Mouse (Mus musculus) neural tube, embryonic 12.5 days (tissue): Measurements from ENCODE around the gene Lrrc75b. TPM values are rescaled to one million over a fixed set of nuclear protein-coding genes. Genes with fewer than 3 reads are reported as not detected.
"Not testable (repeated sequence)": the region's sequence is repeated elsewhere in the genome, so short reads cannot be mapped to it uniquely, and the experiment has no call there.

ENCODE experiments used
- ATAC-seq: fragments of 200-750 bp; cut with Nextera tagmentation; 2 replicates; pipeline ENCODE4 v1.8.0; 2017; ENCODE audit warnings: low read depth, mild to moderate bottlenecking, moderate TSS enrichment, moderate library complexity; ENCODE audit not compliant: low FRiP score
- H3K27ac ChIP-seq: fragments of 300-500 bp; sonication (generic); 2 replicates; pipeline ENCODE4 v1.5.1; 2016
- H3K27me3 ChIP-seq: fragments of 300-500 bp; sonication (generic); replicated peaks from 2 replicates; pipeline ENCODE4 v1.6.1; 2016; ENCODE audit warnings: mild to moderate bottlenecking
- H3K36me3 ChIP-seq: fragments of 300-500 bp; sonication (generic); 2 replicates; pipeline ENCODE4 v1.6.1; 2016; ENCODE audit warnings: mild to moderate bottlenecking
- H3K4me1 ChIP-seq: fragments of 300-500 bp; sonication (generic); 2 replicates; pipeline ENCODE4 v1.6.1; 2016
- H3K4me2 ChIP-seq: fragments of 300-500 bp; sonication (generic); replicated peaks from 2 replicates; pipeline ENCODE4 v1.6.1; 2016; ENCODE audit warnings: mild to moderate bottlenecking
- H3K4me3 ChIP-seq: fragments of 300-500 bp; sonication (generic); 2 replicates; pipeline ENCODE4 v1.5.1; 2016
- H3K9ac ChIP-seq: fragments of 300-500 bp; sonication (generic); 2 replicates; pipeline ENCODE4 v1.6.1; 2016; ENCODE audit warnings: mild to moderate bottlenecking
- H3K9me3 ChIP-seq: fragments of 300-500 bp; sonication (generic); 2 replicates; pipeline ENCODE4 v1.6.1; 2016; ENCODE audit warnings: mild to moderate bottlenecking
- WGBS: fragments of 180-500 bp; shearing (Covaris S2); methylation state at CpG from one replicate; pipeline ENCODE4 v1.1.7; 2016; 5-methylcytosine and 5-hydroxymethylcytosine counted together
- polyA plus RNA-seq: library from polyadenylated mRNA; unstranded; fragments of >200 nt; fragmentation: Nextera tagmentation; extraction: Ambion mirVana; gene quantifications from 2 replicates; pipeline ENCODE4 v1.2.1, GENCODE M21; 2016

The Lrrc75b gene
- polyA plus RNA-seq, 1 experiment from 2014 or later, result 16.7 TPM

DNA sequence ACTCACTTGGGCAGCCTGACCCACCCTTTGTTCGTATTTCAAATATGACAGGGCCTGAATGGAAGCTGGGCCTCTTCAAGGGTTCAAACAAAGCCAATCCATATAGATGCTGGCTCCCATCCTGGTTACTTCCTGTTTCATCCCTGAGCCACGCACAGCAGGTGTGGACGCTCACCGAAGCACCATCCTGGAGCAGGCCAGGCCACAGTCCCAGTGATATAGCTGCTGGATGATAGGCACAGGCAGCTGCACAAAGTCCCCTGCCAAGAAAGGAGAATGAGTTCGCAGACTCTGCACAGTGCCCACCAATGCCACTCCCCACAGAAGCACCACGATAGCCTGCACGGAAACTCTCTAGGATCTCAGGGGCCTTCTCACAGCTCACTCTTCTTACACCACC is 48.2 kb downstream of the Lrrc75b start:
- Histone ChIP-seq H3K4me1 (peaks cover 13% of the 10 kb centered on the region), H3K27ac (no peak overlapping the region), H3K9me3 (no peaks in the 10 kb centered on the region), H3K9ac (no peak overlapping the region), H3K4me3 (no peak overlapping the region), H3K4me2 (no peak overlapping the region), H3K36me3 (peaks cover 55% of the 10 kb centered on the region), H3K27me3 (no peaks in the 10 kb centered on the region)
- WGBS, result 92% methylated on average over 7 of the region's 7 CpGs
- ATAC-seq, result no peak

DNA sequence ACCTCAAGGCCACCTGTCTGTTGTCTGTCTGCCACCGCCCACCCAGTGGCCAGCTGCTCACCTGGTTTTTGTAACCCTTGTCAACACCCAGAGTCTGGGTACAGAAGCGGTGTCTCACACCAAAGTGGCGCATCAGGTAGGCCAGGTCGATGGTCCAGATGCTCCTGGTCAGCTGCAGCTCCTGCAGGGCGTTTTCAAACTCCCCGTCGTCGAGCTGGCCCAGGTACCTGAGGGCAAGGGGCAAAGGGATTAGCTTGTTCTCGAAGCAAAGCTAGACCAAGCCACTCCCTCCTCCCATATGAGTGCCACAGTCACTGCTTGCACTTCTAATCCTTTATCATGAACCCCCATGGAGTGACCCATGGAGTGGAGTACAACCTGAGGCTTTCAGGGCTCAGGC is 49.1 kb downstream of the Lrrc75b start:
- Histone ChIP-seq H3K9me3 (no peaks in the 10 kb centered on the region), H3K9ac (no peak overlapping the region), H3K27me3 (no peaks in the 10 kb centered on the region), H3K4me2 (no peak overlapping the region), H3K4me1 (peaks cover 6% of the 10 kb centered on the region), H3K4me3 (no peak overlapping the region), H3K36me3 (peaks cover 57% of the 10 kb centered on the region), H3K27ac (no peak overlapping the region)
- 92% methylated on average over 9 of the region's 9 CpGs for WGBS
- no peak for ATAC-seq

DNA sequence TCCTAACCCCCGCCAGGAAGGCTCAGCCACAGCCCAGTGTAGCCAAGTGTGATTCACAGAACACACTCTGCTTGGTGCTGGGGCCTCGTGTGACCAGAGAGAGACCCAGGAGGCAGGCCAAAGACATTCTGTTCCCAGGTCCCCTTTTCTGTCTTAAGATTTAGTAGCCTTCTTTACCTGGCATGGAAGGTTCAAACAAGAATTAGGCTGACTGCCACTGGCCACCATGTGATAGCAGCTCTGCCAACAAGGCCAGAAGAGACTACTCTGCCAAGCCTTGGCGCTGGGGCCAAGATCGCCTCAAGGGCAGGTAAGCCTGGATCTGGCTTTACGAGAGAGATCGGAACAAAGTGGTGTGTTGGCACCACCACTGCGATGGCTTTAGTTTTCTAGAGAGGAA is 49.7 kb downstream of the Lrrc75b start:
- H3K9me3 ChIP-seq, result no peaks in the 10 kb centered on the region
- no peak overlapping the region for H3K4me3 ChIP-seq
- H3K9ac ChIP-seq, result no peak overlapping the region
- no peaks in the 10 kb centered on the region for H3K27me3 ChIP-seq
- H3K4me1 ChIP-seq, result no peaks in the 10 kb centered on the region
- H3K4me2 ChIP-seq, result no peak overlapping the region
- no peak for ATAC-seq
- no peak overlapping the region for H3K27ac ChIP-seq
- H3K36me3 ChIP-seq, result peaks cover 57% of the 10 kb centered on the region
- 95% methylated on average over 7 of the region's 7 CpGs for WGBS

DNA sequence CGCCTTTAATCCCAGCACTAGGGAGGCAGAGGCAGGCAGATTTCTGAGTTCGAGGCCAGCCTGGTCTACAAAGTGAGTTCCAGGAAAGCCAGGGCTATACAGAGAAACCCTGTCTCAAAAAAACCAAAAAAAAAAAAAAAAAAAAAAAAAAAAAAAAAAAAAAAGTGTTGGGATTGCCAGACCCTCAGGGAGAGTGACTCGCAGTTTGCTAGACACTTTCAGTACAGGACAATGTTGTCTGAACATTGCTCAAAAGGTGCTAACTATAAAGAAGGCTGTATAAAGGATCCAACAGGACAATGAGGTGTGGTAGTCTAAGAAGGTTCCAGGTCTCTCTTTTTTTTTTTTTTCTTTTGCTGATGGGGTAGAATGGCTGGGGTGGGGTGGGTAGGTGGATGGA is 54.2 kb downstream of the Lrrc75b start:
- not testable (repeated sequence) for H3K27me3 ChIP-seq, ATAC-seq, H3K9me3 ChIP-seq, H3K4me2 ChIP-seq, H3K4me1 ChIP-seq, H3K9ac ChIP-seq, H3K27ac ChIP-seq, H3K4me3 ChIP-seq
- 95% methylated on average over 3 of the region's 3 CpGs for WGBS
- H3K36me3 ChIP-seq, result peaks cover 42% of the 10 kb centered on the region

DNA sequence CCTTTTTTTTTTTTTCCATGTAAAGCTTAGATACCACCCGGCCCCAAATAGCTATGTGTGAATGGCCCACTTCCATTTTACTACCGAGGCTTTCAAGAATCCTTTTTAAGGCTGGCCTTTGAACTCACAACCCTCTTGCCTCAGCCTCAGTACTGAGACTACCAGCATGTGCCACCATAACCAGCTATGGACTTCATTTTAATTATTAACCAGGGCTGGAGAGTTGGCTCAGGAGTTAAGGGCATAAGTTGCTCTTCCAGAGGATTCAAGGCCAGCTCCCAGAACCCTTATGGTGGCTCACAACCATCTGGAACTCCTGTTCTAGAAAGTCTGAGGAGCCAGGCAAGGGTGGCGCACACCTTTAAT is 55.0 kb downstream of the Lrrc75b start:
- no peaks in the 10 kb centered on the region for H3K4me1 ChIP-seq
- H3K27me3 ChIP-seq, result no peaks in the 10 kb centered on the region
- H3K9me3 ChIP-seq, result no peaks in the 10 kb centered on the region
- ATAC-seq, result no peak
- H3K27ac ChIP-seq, result no peak overlapping the region
- peaks cover 34% of the 10 kb centered on the region for H3K36me3 ChIP-seq
- WGBS, result 61% methylated on average over 3 of the region's 3 CpGs
- H3K4me2 ChIP-seq, result no peak overlapping the region
- no peak overlapping the region for H3K9ac ChIP-seq
- no peak overlapping the region for H3K4me3 ChIP-seq

DNA sequence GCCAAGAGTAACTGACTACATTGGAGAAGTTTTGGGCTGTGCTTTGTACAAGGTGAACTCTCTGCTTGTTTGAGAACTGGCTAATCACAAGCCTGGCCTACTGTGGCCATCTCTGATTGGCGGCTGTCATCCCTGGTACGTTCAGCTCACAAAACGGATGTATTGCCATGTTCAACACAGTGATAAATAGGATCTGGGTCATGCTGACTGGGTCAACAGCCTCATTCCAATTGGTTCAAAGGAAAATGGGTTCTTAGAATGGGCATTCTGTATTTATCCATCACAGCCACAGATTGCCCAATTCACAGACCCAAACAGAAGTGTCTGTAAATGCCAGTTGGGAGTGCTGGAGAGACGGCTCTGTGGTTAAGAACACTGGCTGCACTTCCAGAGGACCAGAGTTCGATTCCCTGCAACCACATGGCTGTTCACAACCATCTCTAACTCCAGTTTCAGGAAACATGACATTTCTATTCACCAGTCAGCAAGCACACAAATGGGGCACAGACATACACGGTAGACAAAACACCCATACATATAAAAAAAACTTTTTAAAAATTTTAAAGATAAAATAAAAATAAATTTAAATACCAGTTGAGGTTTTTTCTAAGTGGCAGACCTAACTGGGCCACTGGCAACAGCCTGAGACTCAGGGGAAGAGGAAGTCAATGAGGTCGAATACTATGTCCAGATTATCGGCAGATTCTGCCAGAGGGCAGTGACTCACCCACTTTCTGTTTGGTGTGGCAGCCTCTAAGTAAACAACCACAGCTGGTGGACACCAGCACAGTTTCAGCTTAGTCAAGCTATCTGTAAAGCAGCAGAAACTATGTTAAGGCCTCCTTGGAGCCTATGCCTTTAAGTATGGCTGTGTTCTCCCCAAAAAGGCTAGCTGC is 55.6 kb downstream of the Lrrc75b start:
- no peaks in the 10 kb centered on the region for H3K27me3 ChIP-seq
- H3K4me3 ChIP-seq, result no peak overlapping the region
- WGBS, result 90% methylated on average over 8 of the region's 8 CpGs
- no peaks in the 10 kb centered on the region for H3K4me1 ChIP-seq
- H3K4me2 ChIP-seq, result no peak overlapping the region
- H3K9ac ChIP-seq, result no peak overlapping the region
- H3K36me3 ChIP-seq, result peaks cover 27% of the 10 kb centered on the region
- H3K9me3 ChIP-seq, result no peaks in the 10 kb centered on the region
- ATAC-seq, result no peak
- H3K27ac ChIP-seq, result no peak overlapping the region

DNA sequence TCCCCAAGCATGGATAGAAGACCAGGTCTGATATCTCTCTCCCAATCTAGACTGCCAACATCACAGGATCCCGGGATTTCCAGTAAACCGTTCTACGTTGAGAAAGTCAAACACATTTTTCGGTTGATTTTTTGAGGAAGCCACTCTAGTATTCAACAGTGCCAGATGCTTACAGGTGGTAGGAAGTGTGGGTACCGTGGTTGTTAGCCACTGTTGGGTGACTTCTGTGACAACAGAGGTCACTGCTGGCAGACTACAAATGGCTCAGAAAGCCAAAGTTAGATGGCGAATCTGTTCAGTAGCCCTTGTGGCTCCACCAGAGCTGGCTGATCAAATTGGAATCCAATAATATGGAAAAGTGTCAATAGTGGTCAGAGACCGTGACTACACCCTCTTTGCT is 56.4 kb downstream of the Lrrc75b start:
- Histone ChIP-seq H3K4me3 (no peak overlapping the region), H3K27ac (no peak overlapping the region), H3K27me3 (no peaks in the 10 kb centered on the region), H3K4me1 (no peaks in the 10 kb centered on the region), H3K9ac (no peak overlapping the region), H3K4me2 (no peak overlapping the region), H3K36me3 (peaks cover 20% of the 10 kb centered on the region), H3K9me3 (no peaks in the 10 kb centered on the region)
- WGBS, result 95% methylated on average over 7 of the region's 7 CpGs
- ATAC-seq, result no peak

DNA sequence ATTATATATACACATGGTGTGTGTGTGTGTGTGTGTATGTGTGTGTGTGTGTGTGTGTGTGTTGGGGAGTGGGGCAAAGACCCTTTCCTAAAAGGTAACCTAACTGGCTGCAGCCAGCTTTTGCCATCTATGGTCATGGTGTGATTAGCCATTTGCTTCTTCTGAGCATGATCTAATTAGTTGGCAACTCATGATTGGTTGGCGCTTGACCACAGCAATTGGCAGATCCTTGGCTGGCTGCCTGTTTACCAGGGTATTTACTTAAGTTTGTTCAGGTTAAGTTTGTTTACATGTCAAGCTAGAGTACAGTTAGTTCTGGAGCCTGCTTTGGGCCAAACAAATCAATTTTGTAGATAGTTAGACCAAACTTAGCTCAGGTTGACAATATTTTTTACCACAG is 58.5 kb downstream of the Lrrc75b start:
- Histone ChIP-seq H3K27ac (no peak overlapping the region), H3K9ac (no peak overlapping the region), H3K9me3 (no peaks in the 10 kb centered on the region), H3K4me3 (no peak overlapping the region), H3K36me3 (no peaks in the 10 kb centered on the region), H3K4me2 (no peak overlapping the region), H3K4me1 (no peaks in the 10 kb centered on the region), H3K27me3 (no peaks in the 10 kb centered on the region)
- WGBS, result 100% methylated on average over 1 of the region's 1 CpGs
- ATAC-seq, result no peak

DNA sequence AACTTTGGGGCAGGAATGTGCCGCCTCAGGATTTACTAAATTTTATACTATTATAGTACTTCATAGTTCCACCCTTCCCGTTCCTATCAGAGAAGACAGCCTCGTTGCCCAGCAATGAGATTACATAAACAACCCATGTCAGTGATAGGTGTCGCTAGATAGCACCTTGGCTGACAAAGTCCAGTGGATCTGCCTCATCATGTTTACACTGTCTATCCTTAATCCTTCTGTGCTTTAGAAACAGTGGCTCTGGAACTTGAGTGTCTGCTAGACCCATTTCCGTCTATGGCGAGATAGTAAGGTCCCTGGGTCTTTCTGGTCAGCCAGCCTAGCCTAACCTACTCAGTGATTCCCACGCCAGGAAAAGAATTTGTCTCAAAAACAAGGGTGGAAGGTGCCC is 59.8 kb downstream of the Lrrc75b start:
- Histone ChIP-seq H3K9ac (no peak overlapping the region), H3K4me2 (no peak overlapping the region), H3K27me3 (no peaks in the 10 kb centered on the region), H3K9me3 (no peaks in the 10 kb centered on the region), H3K27ac (no peak overlapping the region), H3K4me3 (no peak overlapping the region), H3K4me1 (no peaks in the 10 kb centered on the region), H3K36me3 (no peaks in the 10 kb centered on the region)
- no peak for ATAC-seq
- WGBS, result 78% methylated on average over 7 of the region's 7 CpGs

Other genes with a start within 250 kb of the Lrrc75b start
- gene Adora2a, start 243.5 kb downstream of the Lrrc75b start, polyA plus RNA-seq, result 3.5 and 4.1 TPM in 2 replicates
- 0.10 TPM in 1 of 2 replicates, not detected in the other for gene Upb1, start 159.2 kb downstream of the Lrrc75b start, polyA plus RNA-seq
- 150 and 171 TPM in 2 replicates for gene Snrpd3, start 42.8 kb downstream of the Lrrc75b start, polyA plus RNA-seq
- 25.0 and 25.1 TPM in 2 replicates for gene Gucd1, start 42.4 kb downstream of the Lrrc75b start, polyA plus RNA-seq
- gene Ggt1, start 1.3 kb upstream of the Lrrc75b start, polyA plus RNA-seq, result 1.3 and 1.8 TPM in 2 replicates
- gene Ggt5, start 29.0 kb upstream of the Lrrc75b start, polyA plus RNA-seq, result 1.1 and 1.6 TPM in 2 replicates
- 3.2 and 3.6 TPM in 2 replicates for gene Susd2, start 83.7 kb upstream of the Lrrc75b start, polyA plus RNA-seq
- 37.2 and 42.4 TPM in 2 replicates for gene Cabin1, start 204.0 kb upstream of the Lrrc75b start, polyA plus RNA-seq
- 91.8 and 95.6 TPM in 2 replicates for gene Ddt, start 213.1 kb upstream of the Lrrc75b start, polyA plus RNA-seq
- not detected in 2 replicates for gene Gm20441, start 220.6 kb upstream of the Lrrc75b start, polyA plus RNA-seq
- gene Gstt3, start 221.1 kb upstream of the Lrrc75b start, polyA plus RNA-seq, result 1.8 and 2.4 TPM in 2 replicates
- 2.1 and 4.2 TPM in 2 replicates for gene Gstt1, start 238.3 kb upstream of the Lrrc75b start, polyA plus RNA-seq